Mouse (Mus musculus): ENCODE measurements around the gene Irf2bp2. TPM values are rescaled to one million over a fixed set of nuclear protein-coding genes. Genes with fewer than 3 reads are reported as not detected.

The Irf2bp2 gene
- polyA plus RNA-seq, 1 experiment from 2014 or later: 20.3 TPM

DNA sequence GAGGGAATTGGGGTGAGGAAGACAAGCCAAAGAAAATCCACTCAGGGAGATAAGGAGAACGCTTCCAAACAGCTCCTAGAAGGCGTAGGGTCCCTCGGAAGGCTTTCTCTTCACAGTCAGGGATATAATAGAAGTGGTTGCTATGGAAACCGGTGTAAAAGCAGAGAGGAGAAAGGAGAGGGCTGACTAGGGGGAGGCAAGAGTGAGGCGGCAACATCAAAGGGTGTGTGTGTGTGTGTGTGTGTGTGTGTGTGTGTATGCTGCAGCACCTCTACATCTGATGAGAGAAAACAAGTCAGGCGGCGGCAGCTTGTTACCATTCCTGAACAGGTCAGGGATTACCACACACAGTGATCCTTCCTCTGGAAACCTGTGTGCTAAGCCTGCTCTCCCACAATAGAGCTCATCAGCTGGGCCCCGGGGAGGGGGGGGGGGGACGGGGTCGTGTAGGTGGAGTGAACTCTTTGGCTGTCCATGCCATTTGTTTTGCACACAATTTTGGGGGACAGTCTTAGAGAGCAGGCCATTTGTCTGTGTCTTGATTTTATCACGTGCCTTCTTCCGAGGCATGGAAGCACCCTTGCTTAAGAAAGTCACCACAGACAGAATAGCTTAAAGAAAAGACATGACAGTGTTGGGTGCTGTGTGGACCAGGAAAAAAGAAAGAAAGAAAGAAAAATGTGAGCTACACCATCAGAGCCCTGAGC lies 55.0 kb downstream of the Irf2bp2 start:
- DNase-seq (ENCODE audit: low spot score): no peak

Other genes with a start within 250 kb of the Irf2bp2 start
- 91.7 and 101 TPM in 2 replicates for gene Coa6, start 171.5 kb downstream of the Irf2bp2 start, polyA plus RNA-seq (2015; fragmentation: Nextera tagmentation; extraction: Ambion mirVana)
- 3.0 and 3.1 TPM in 2 replicates for gene Tarbp1, start 118.9 kb downstream of the Irf2bp2 start, polyA plus RNA-seq (2015; fragmentation: Nextera tagmentation; extraction: Ambion mirVana)

All from thymus, postnatal 0 days (tissue).